Mouse (Mus musculus) monocyte, adult 5-6 weeks (primary cell): ENCODE measurements around the gene Neu2. TPM values are rescaled to one million over a fixed set of nuclear protein-coding genes. Genes with fewer than 3 reads are reported as not detected.

Source experiments
- ATAC-seq: fragments of 153-309, 156-312 bp; replicated peaks from 2 replicates; pipeline ENCODE4 v1.8.0; 2017; ENCODE audit warnings: mild to moderate bottlenecking; ENCODE audit not compliant: low TSS enrichment, insufficient number of reproducible peaks, severe bottlenecking, poor library complexity, low FRiP score
- total RNA-seq: library from RNA; stranded (forward); fragments of 200-1000, 200-491, 200-594 nt; gene quantifications from 3 replicates; pipeline ENCODE4 v1.2.3, GENCODE M21; 2017

Gene Neu2
- total RNA-seq, 1 experiment from 2014 or later: not detected

- ATAC-seq: no peak
Observed at GRCm38 (mm10) chr1:87603389-87603788, 93.7 kb downstream of the Neu2 start.

DNA sequence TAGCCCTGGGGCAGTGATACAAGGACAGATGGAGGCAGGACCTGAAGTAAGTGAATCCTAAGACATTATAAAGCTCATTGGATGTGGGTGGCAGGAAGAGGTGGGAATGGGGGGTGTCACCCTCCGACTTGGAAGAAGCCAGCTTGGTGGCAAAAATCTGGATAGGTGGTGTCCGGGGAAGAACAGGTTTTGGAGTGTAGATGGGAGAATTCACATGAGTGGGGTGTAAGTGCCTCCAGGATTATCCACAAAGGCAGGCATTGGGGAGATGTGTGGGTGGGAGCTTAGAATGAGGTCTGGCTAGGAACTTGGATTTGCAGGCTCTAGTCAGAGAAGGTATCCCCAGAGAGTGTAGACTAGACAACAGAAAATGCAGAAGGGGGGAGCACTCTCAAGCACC, 95.6 kb downstream of the Neu2 start:
- ATAC-seq: no peak

- ATAC-seq: peak; percentile 55
Observed at GRCm38 (mm10) chr1:87607385-87608091, 97.8 kb downstream of the Neu2 start.

DNA sequence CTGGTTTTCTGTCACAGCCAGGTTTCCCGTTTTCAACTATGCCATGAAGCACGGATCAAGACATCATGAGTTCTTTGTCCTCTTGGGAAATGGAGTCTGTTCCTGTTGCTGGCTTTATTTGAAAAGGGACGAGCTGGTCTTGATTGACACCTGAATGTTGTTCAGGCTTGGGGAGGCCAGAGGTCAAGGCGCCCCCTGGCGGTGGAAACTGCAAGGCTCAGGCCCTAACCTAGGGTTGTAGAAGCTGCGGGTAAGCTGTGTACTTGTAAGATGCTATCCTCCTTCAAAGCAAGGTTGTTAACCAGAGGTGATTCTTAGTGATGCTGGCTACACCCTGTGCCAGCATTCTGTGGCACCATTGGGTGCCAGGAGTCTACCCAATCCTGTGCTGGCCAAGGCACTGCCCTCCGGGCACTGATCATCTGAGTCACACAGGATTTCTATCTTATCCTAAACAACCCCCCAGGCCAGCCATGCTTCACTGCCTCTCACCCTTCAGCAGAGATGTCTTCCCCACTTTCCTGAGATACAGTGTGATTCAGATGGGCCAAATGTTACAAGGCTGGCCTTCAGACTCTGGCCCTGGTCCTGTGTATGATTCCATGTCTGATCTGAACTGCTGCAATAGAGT, 98.8 kb downstream of the Neu2 start:
- peak; percentile 68 for ATAC-seq

DNA sequence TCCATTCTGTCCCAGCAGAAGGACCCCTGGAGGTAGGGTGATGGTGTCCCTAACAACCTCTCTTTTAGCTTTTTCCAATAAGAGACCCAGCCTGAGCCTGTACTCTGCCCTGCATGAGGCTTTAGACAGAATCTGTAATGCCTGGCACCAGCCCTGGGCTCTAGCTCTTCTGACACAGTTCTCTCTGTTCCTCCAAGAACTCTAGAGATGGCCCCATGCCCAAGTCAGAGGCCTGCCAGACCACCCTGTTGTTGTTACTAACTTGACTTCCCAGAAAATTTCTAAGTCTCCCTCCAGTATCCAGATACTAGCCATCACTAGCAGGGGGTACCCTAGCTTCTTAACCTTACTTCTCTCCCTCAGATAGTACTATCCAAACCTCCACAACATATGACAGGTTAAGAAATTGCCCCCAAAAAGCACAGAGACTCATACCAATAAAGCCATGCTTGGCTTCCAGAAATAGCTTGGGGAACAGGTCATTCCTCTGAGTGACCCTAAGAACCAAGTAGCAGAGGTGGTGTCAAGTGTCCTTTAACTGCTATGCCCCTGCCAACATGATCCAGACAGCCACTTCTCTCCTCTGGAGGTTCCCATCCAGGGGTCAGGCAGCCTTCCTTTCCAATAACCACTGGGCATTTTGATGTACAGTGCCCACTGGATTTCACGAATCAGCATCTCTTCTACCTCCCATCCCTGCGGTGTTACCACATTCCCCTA, 105.0 kb downstream of the Neu2 start:
- no peak for ATAC-seq

- ATAC-seq: peak; percentile 77
Observed at GRCm38 (mm10) chr1:87620211-87620668, 110.6 kb downstream of the Neu2 start, which contains the start of gene Inpp5d. Gene Inpp5d, plus strand, starts transcription at chr1:87620312.

- no peak for ATAC-seq
Observed at GRCm38 (mm10) chr1:87620693-87621092, 111.0 kb downstream of the Neu2 start.

GRCm38 (mm10) chr1:87621146-87621857, 111.6 kb downstream of the Neu2 start:
- ATAC-seq: peak; percentile 32; the same call in 1 of the 2 replicates

GRCm38 (mm10) chr1:87621858-87622279, 112.2 kb downstream of the Neu2 start:
- ATAC-seq: no peak

DNA sequence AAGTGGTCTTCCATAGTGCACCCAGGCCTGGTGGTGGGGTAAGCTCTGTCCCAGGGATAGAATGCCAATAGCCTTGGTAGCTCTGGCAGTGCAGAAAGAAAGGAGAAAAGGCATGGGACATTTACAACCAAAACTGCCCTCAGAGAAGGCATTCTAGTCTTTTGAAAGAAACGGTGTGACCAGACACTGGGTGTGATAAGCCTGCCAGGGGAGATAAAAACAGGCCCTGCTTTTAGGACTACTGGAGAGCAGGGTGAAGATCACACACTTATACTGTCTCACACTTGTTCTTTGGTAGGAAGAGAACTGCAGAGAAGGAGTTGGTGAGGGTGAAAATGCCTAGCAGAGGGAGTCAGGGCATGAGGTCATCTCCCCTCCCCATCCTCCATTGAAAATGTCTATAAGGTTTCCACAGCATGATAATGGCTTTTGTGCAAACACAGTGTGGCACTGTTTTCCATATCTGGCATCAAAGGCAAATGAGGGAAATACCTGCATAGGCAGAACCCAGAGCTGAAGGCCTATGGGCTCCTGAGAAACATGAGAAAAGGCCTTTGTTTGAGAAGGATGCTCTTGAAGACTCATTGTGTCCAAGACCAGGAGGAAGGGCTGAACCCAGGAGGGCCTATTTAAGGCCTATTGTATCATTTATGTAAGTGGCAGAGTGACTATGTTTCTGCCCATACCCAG, 114.4 kb downstream of the Neu2 start:
- ATAC-seq: no peak

- no peak for ATAC-seq
Observed at GRCm38 (mm10) chr1:87624826-87625225, 115.1 kb downstream of the Neu2 start.

DNA sequence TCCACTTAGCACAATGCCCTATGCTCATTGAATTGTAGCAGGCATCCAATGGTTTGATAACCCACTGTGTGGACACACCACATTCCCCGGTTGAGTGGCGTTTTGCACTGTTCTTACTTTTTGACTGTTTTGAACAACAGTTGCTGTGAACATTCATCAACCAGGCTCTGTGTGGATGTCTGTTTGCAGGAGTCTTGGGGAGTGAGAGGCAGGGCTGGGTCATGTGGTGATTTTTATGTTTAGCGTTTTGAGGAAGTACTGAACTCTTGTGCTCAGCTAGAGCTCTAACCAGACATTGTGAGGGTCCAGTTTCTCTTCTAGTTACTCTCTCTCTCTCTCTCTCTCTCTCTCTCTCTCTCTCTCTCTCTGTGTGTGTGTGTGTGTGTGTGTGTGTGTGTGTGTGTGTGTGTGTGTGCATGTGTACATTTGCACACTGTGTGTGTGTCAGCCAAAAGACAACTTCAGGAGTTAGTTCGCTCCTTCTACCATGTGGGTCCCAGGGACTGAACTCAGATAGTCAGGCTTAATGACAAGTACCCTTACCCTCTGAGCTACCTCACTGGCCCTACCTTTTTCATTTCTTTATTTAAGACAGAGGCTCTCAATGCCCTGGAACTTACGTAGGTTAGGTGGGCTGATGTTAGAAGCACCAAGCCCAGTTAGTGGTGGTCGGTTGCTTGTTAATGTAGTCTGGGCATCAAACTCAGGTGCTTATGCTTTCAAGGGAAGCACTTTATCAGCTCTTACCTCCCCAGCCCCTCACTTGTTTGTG, 115.8 kb downstream of the Neu2 start:
- peak; percentile 40; the same call in 1 of the 2 replicates for ATAC-seq

DNA sequence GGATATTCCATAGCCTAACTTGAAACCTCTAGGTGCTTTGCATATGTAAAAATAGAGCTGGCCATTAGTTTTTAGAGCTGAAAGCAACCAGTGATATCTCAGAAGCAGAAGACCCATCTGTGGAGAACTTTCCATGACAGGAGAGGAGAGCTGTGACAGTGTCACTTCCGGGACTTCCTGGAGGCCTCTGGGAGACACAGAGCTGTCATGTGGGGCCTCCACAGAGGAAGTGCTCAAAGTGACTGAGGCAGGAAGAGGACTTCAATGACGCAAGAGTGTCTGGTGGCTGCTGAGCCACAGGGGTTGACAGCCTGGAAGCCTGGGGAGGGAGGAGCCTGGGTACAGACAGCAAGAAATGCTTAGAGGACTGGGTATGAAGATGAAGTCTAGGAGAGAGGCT, 116.7 kb downstream of the Neu2 start:
- peak; percentile 92 for ATAC-seq

DNA sequence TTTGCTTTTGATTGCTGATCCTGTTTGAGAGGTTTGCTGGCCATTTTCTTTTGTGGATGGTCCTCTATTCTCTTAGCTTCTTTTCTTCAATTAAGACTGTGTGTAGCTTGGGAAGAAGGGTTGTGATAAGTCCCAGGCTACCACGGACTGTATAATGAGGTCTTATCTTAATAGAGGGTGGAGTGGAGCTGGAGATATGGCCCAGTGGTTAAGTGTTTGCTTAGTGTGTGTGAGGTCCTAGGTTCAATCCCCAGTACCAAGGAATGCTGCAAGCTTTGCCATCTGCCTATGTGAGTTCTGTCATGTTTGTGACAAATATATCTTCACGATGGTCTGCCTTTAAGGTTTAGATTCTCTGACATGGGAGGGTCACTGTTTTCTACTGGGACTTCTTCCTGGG, 118.4 kb downstream of the Neu2 start:
- ATAC-seq: no peak

- ATAC-seq: no peak
Observed at GRCm38 (mm10) chr1:87631584-87631983, 121.9 kb downstream of the Neu2 start.

DNA sequence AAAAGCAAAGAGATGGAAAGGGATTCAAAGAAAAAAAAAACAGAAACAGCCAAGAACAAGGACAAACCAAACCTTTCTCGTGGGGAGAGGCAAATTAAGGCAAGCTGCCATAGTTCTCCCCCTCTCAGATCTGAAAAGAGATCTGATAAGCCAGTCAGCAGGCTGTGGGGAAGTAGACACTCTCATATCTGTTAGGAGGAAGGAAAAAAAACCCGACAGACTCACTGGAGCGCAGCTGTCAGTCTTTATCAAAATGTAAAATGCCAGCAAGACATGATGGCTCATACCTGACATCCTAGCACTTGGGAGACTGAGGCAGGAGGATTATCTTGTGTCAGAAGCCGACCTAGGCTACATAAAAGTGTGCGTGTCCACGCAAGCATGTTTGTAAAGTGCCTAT, 122.5 kb downstream of the Neu2 start:
- 0 out of 2 replicates have a peak, but pooled peaks have one; percentile 20 for ATAC-seq

DNA sequence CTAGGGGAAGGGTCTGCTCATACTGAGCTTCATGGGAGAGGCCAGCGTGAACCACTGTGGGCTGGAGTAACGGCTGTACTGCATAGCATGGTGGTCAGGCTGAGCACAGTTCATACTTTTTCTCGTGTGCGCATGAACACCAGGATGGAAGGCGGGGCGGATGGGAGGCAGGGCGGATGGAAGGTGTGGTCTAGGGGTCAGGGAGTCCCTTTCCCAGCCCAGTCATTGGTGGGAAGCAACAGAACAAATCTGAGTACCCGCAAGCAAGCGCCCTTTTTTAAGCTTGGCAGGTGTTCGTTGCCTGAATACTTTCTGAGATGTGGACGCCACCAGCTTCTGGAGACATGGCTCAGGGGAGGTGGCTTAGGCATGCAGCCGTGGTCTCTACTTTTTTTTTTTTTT, 127.0 kb downstream of the Neu2 start:
- ATAC-seq: no peak
